Mouse (Mus musculus) myocyte (in vitro differentiated cells): ENCODE measurements around the gene Gm9044.
"Not testable (repeated sequence)": the region's sequence is repeated elsewhere in the genome, so short reads cannot be mapped to it uniquely, and the experiment has no call there.

Source experiments
- CEBPB ChIP-seq: IDR thresholded peaks from 2 replicates; pipeline ENCODE4 v1.6.1; 2011; ENCODE audit warnings: mild to moderate bottlenecking, moderate library complexity; ENCODE audit not compliant: poor library complexity, insufficient read depth, severe bottlenecking
- E2F4 ChIP-seq: IDR thresholded peaks from one replicate; pipeline ENCODE4 v1.6.1; 2011; ENCODE audit warnings: mild to moderate bottlenecking, control low read depth, moderate library complexity; ENCODE audit not compliant: insufficient read depth
- MAX ChIP-seq: IDR thresholded peaks from one replicate; pipeline ENCODE4 v1.6.1; 2011; ENCODE audit warnings: low read depth, mild to moderate bottlenecking, control low read depth
- MYOD1 ChIP-seq, 3 experiments: IDR thresholded peaks; one replicate each; pipeline ENCODE4 v1.6.1; 2011; ENCODE audit warnings: control low read depth in 2 of 3, low read depth in 2 of 3, mild to moderate bottlenecking in 2 of 3, moderate library complexity in 1 of 3; ENCODE audit not compliant: insufficient read length in 2 of 3, control insufficient read depth in 1 of 3
- MYOG ChIP-seq, 3 experiments: IDR thresholded peaks; one replicate each; pipeline ENCODE4 v1.6.1; 2011; ENCODE audit warnings: control low read depth in 2 of 3, low read depth in 2 of 3, mild to moderate bottlenecking in 2 of 3; ENCODE audit not compliant: insufficient read length in 2 of 3, control insufficient read depth in 1 of 3, insufficient read depth in 1 of 3
- POLR2A ChIP-seq: IDR thresholded peaks from one replicate; pipeline ENCODE4 v1.6.1; 2011; ENCODE audit warnings: low read depth, mild to moderate bottlenecking, control low read depth, moderate library complexity; ENCODE audit not compliant: insufficient read length
- POLR2AphosphoS2 ChIP-seq: IDR thresholded peaks from one replicate; pipeline ENCODE4 v1.6.1; 2011; ENCODE audit warnings: low read depth, control low read depth; ENCODE audit not compliant: insufficient read length
- SRF ChIP-seq: IDR thresholded peaks from one replicate; pipeline ENCODE4 v1.6.1; 2011; ENCODE audit warnings: low read depth; ENCODE audit not compliant: control insufficient read depth, insufficient read length
- TCF12 ChIP-seq: IDR thresholded peaks from one replicate; pipeline ENCODE4 v1.6.1; 2011; ENCODE audit warnings: mild to moderate bottlenecking, control low read depth; ENCODE audit not compliant: poor library complexity, insufficient read depth, severe bottlenecking
- TCF3 ChIP-seq: IDR thresholded peaks from one replicate; pipeline ENCODE4 v1.6.1; 2011; ENCODE audit warnings: low read depth, control low read depth; ENCODE audit not compliant: insufficient read length
- USF1 ChIP-seq: IDR thresholded peaks from one replicate; pipeline ENCODE4 v1.6.1; 2011; ENCODE audit warnings: low read depth, mild to moderate bottlenecking, control low read depth, moderate library complexity

DNA sequence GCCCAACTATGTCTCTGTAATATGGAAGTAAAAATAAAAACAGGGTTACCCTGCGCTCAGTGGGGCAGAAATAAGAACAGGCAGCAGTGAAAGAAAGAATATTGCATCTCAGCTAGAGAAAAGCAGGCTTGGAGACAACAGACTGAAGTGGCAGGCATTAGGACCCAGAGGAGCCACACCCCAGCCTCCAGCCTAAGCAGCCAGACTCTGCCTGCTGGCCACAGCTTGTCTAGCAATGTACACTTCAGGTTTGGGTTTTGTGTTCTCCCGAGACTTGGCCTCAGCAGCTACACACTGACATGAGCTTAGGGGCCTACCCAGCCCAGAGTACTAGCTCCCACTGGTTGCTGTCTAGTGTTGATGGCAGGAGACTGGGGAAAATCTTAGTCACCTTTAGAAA lies 30.1 kb downstream of the Gm9044 start:
- TF ChIP-seq POLR2A; E2F4; TCF12; TCF3; USF1; MAX; MYOG (IDR thresholded peaks at IDR 0.05; ENCODE audit: control insufficient read depth in 1 of 3, insufficient read depth in 1 of 3, insufficient read length in 2 of 3, low read depth in 2 of 3); POLR2AphosphoS2; CEBPB; MYOD1 (IDR thresholded peaks at IDR 0.05; ENCODE audit: control insufficient read depth in 1 of 3, insufficient read length in 2 of 3, low read depth in 2 of 3); SRF: not testable (repeated sequence)
